In the genomic region with DNA sequence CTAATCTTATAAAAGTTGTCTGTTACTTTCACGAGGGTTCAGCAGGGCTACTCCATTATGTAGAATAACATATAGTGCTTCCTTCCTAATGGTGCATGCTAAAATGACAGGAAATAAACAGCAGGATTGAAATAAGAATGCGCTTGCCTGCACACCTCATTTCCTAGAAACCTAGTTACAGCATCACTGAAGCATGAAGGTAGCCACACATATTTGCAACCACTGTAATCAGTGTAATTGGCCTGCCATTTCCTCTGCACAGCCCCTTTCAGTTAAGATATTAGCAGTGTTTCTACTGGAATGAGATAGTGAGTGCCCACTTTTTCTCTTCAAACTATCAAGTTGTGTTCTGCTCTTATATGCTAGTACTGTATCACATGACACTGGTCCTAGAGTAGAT, we compare ENCODE assay signal across 11 mouse cellular contexts.
"Had no signal": no experiment of that assay in that cellular context is flagged by ENCODE, and none has a peak within 500 bp of the region (broad histone marks: within the 10 kb centered on the region; RNA-seq: fewer than 3 reads in every experiment).

No protein-coding gene starts in this region.

- H3K4me3 ChIP-seq: limb, embryonic 13.5 days; midbrain, embryonic 13.5 days had no signal

- DNase-seq: layer of hippocampus, adult 9-11 months; left cerebral cortex, postnatal 4 days; lung, adult 18-20 months; right cerebral cortex, postnatal 4 days; spleen, adult 18-20 months; thymus, adult 18-20 months; thymus, postnatal 14 days had no signal

- ATAC-seq: inflammation-experienced regulatory T-cells, adult 6 months; midbrain, embryonic 13.5 days had no signal

- H3K4me2 ChIP-seq: limb, embryonic 13.5 days; midbrain, embryonic 13.5 days had no signal

- H3K9ac ChIP-seq: limb, embryonic 13.5 days; liver, embryonic 14.5 days; midbrain, embryonic 13.5 days had no signal

- H3K27me3 ChIP-seq: limb, embryonic 13.5 days; midbrain, embryonic 13.5 days had no signal

- H3K9me3 ChIP-seq: limb, embryonic 13.5 days; midbrain, embryonic 13.5 days had no signal

- H3K27ac ChIP-seq: limb, embryonic 13.5 days; liver, embryonic 14.5 days; midbrain, embryonic 13.5 days had no signal

- H3K4me1 ChIP-seq: limb, embryonic 13.5 days; midbrain, embryonic 13.5 days had no signal

- H3K36me3 ChIP-seq: limb, embryonic 13.5 days; midbrain, embryonic 13.5 days had no signal
